Mouse (Mus musculus): ENCODE data around the gene Inpp4a. TPM values are rescaled to one million over a fixed set of nuclear protein-coding genes. Genes with fewer than 3 reads are reported as not detected.
A peak's percentile ranks its signal among the peaks of the same experiment; 100 is the strongest.

Inpp4a gene
- polyA plus RNA-seq, 1 experiment from 2014 or later: 79.9 TPM

DNA sequence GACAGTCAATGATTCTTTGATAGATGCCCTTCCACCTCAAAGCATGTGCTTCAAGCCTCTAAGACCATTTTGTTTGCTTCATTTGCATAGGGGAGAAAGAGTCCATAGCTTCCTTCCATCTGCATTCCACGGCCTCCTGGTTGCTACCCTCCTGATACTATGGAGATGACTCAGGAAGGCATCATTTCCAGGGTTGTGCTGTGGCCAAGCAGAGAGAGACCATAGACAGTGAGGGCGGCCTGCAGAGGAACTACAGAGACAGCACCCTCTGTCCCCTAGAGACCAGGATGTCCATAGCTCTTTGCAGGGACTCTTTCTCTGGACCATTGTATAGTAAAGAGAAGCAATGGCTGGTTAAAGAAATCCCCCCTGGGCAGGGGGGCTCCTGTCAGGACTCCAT lies 105.5 kb downstream of the Inpp4a start:
- Histone ChIP-seq H3K4me3 (ENCODE audit: low read depth, low read length) (no peak overlapping the region), H3K9me3 (replicated peaks; ENCODE audit: control insufficient read depth, low read length, poor library complexity, severe bottlenecking) (no peaks in the 10 kb centered on the region), H3K27ac (ENCODE audit: low read length) (no peak overlapping the region), H3K27me3 (ENCODE audit: control insufficient read depth, insufficient read depth, low read depth, low read length) (no peaks in the 10 kb centered on the region), H3K4me1 (ENCODE audit: control insufficient read depth, insufficient read depth, low read length) (no peaks in the 10 kb centered on the region), H3K36me3 (ENCODE audit: control insufficient read depth, insufficient read depth, low read length) (peaks cover 4% of the 10 kb centered on the region; the same call in 1 of the 2 replicates), H3K4me2 (ENCODE audit: low read length) (no peak overlapping the region), H3K9ac (ENCODE audit: low read depth, low read length) (no peak overlapping the region)
- 77% methylated on average over 2 of the region's 2 CpGs for WGBS
- no peak for ATAC-seq

- ATAC-seq: no peak
- Histone ChIP-seq H3K4me1 (ENCODE audit: control insufficient read depth, insufficient read depth, low read length) (no peaks in the 10 kb centered on the region), H3K9me3 (replicated peaks; ENCODE audit: control insufficient read depth, low read length, poor library complexity, severe bottlenecking) (no peaks in the 10 kb centered on the region), H3K27me3 (ENCODE audit: control insufficient read depth, insufficient read depth, low read depth, low read length) (no peaks in the 10 kb centered on the region), H3K27ac (ENCODE audit: low read length) (no peak overlapping the region), H3K36me3 (ENCODE audit: control insufficient read depth, insufficient read depth, low read length) (peaks cover 4% of the 10 kb centered on the region; the same call in 1 of the 2 replicates), H3K4me3 (ENCODE audit: low read depth, low read length) (no peak overlapping the region), H3K4me2 (ENCODE audit: low read length) (no peak overlapping the region), H3K9ac (ENCODE audit: low read depth, low read length) (no peak overlapping the region)
- 84% methylated on average over 8 of the region's 8 CpGs for whole genome bisulfite sequencing
These were observed 107.6 kb downstream of the Inpp4a start for GRCm38 (mm10) chr1:37407228-37407627.

DNA sequence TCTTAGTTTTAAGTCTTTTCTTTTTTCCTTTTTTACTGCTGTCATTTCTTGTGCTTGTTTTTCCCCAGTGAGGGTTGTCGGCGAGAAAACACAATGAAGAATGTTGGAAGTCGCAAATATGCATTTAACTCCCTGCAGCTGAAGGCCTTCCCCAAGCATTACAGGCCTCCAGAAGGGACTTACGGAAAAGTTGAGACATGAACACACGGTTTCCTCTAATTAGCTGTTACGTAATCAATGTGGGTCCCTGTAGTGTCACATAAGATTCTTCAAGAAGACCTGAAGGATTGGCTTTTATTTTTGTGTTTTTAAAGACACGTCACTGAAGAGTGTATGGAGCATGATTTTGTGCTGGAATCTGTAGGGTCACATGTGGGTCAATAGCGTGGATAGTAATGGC lies 108.4 kb downstream of the Inpp4a start:
- no peak overlapping the region for H3K4me3 ChIP-seq (ENCODE audit: low read depth, low read length)

DNA sequence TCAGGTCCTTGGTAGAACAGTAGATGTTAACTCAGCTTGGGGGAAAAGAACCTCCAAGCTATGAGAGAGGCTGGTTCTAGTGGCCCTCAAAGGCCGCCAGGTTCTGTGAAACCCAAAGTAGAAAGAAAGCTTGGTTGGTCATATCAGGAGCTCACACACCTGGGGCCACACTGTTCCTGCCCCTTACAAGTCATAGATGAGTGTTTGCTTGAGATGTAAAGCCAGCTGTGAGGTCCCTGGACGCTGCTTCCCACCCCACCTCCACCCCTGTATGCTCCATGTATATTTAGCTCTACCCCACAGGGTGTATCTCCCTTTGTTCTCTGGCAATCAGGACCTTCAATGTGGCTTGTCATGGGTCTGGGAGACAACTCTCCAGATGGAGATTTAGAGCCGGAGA lies 109.0 kb downstream of the Inpp4a start:
- 85% methylated on average over 3 of the region's 3 CpGs for WGBS
- no peak for ATAC-seq

More for the DNA sequence above, 108.4 kb downstream of the Inpp4a start:
- Histone ChIP-seq H3K4me2 (ENCODE audit: low read length) (no peak overlapping the region), H3K27ac (ENCODE audit: low read length) (no peak overlapping the region), H3K27me3 (ENCODE audit: control insufficient read depth, insufficient read depth, low read depth, low read length) (no peaks in the 10 kb centered on the region), H3K4me1 (ENCODE audit: control insufficient read depth, insufficient read depth, low read length) (no peaks in the 10 kb centered on the region), H3K36me3 (ENCODE audit: control insufficient read depth, insufficient read depth, low read length) (peaks cover 4% of the 10 kb centered on the region; the same call in 1 of the 2 replicates), H3K9me3 (replicated peaks; ENCODE audit: control insufficient read depth, low read length, poor library complexity, severe bottlenecking) (no peaks in the 10 kb centered on the region), H3K9ac (ENCODE audit: low read depth, low read length) (no peak overlapping the region)
- no peak for ATAC-seq
- WGBS: 84% methylated on average over 8 of the region's 8 CpGs

GRCm38 (mm10) chr1:37409647-37410046 lies 110.0 kb downstream of the Inpp4a start:
- Histone ChIP-seq H3K27me3 (ENCODE audit: control insufficient read depth, insufficient read depth, low read depth, low read length) (no peaks in the 10 kb centered on the region), H3K27ac (ENCODE audit: low read length) (no peak overlapping the region), H3K9ac (ENCODE audit: low read depth, low read length) (no peak overlapping the region), H3K36me3 (ENCODE audit: control insufficient read depth, insufficient read depth, low read length) (peaks cover 4% of the 10 kb centered on the region; the same call in 1 of the 2 replicates), H3K4me1 (ENCODE audit: control insufficient read depth, insufficient read depth, low read length) (no peaks in the 10 kb centered on the region), H3K4me2 (ENCODE audit: low read length) (no peak overlapping the region), H3K4me3 (ENCODE audit: low read depth, low read length) (no peak overlapping the region), H3K9me3 (replicated peaks; ENCODE audit: control insufficient read depth, low read length, poor library complexity, severe bottlenecking) (no peaks in the 10 kb centered on the region)
- no peak for ATAC-seq

More for the DNA sequence above, 109.0 kb downstream of the Inpp4a start:
- H3K4me3 ChIP-seq (ENCODE audit: low read depth, low read length): no peak overlapping the region
- H3K9me3 ChIP-seq (replicated peaks; ENCODE audit: control insufficient read depth, low read length, poor library complexity, severe bottlenecking): no peaks in the 10 kb centered on the region
- H3K4me2 ChIP-seq (ENCODE audit: low read length): no peak overlapping the region
- H3K4me1 ChIP-seq (ENCODE audit: control insufficient read depth, insufficient read depth, low read length): no peaks in the 10 kb centered on the region
- no peak overlapping the region for H3K27ac ChIP-seq (ENCODE audit: low read length)
- H3K36me3 ChIP-seq (ENCODE audit: control insufficient read depth, insufficient read depth, low read length): peaks cover 4% of the 10 kb centered on the region; the same call in 1 of the 2 replicates
- H3K9ac ChIP-seq (ENCODE audit: low read depth, low read length): no peak overlapping the region
- no peaks in the 10 kb centered on the region for H3K27me3 ChIP-seq (ENCODE audit: control insufficient read depth, insufficient read depth, low read depth, low read length)

GRCm38 (mm10) chr1:37415394-37415793 lies 115.7 kb downstream of the Inpp4a start:
- Histone ChIP-seq H3K27me3 (ENCODE audit: control insufficient read depth, insufficient read depth, low read depth, low read length) (no peaks in the 10 kb centered on the region), H3K27ac (ENCODE audit: low read length) (no peak overlapping the region), H3K4me1 (ENCODE audit: control insufficient read depth, insufficient read depth, low read length) (no peaks in the 10 kb centered on the region), H3K36me3 (ENCODE audit: control insufficient read depth, insufficient read depth, low read length) (peaks cover 9% of the 10 kb centered on the region), H3K4me2 (ENCODE audit: low read length) (no peak overlapping the region), H3K4me3 (ENCODE audit: low read depth, low read length) (no peak overlapping the region), H3K9me3 (replicated peaks; ENCODE audit: control insufficient read depth, low read length, poor library complexity, severe bottlenecking) (no peaks in the 10 kb centered on the region), H3K9ac (ENCODE audit: low read depth, low read length) (no peak overlapping the region)
- WGBS: 96% methylated on average over 1 of the region's 1 CpGs
- no peak for ATAC-seq

DNA sequence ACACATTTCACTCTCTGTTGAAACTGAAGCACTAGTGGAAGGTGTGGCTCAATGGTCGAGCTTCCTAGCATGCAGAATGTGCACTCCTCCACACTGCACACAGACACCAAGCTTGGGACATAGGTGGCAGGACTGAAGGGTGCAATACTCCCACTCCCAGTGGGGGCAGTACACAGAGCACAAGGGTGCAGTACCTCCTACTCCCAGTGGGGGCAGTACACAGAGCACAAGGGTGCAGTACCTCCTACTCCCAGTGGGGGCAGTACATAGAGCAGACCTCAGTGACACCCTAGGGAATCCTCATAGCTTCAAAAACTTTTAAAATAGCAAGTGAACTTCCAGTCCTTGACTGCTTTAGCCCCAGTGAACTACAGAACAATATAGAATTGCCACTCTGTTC lies 119.8 kb downstream of the Inpp4a start:
- H3K27ac ChIP-seq (ENCODE audit: low read length): no peak overlapping the region
- peaks cover 12% of the 10 kb centered on the region for H3K36me3 ChIP-seq (ENCODE audit: control insufficient read depth, insufficient read depth, low read length)
- no peaks in the 10 kb centered on the region for H3K4me1 ChIP-seq (ENCODE audit: control insufficient read depth, insufficient read depth, low read length)
- H3K27me3 ChIP-seq (ENCODE audit: control insufficient read depth, insufficient read depth, low read depth, low read length): no peaks in the 10 kb centered on the region
- H3K9ac ChIP-seq (ENCODE audit: low read depth, low read length): no peak overlapping the region
- no peaks in the 10 kb centered on the region; the same call in 1 of the 2 replicates for H3K9me3 ChIP-seq (replicated peaks; ENCODE audit: control insufficient read depth, low read length, poor library complexity, severe bottlenecking)
- WGBS: 92% methylated on average over 1 of the region's 1 CpGs
- no peak for ATAC-seq
- H3K4me3 ChIP-seq (ENCODE audit: low read depth, low read length): no peak overlapping the region
- no peak overlapping the region for H3K4me2 ChIP-seq (ENCODE audit: low read length)

DNA sequence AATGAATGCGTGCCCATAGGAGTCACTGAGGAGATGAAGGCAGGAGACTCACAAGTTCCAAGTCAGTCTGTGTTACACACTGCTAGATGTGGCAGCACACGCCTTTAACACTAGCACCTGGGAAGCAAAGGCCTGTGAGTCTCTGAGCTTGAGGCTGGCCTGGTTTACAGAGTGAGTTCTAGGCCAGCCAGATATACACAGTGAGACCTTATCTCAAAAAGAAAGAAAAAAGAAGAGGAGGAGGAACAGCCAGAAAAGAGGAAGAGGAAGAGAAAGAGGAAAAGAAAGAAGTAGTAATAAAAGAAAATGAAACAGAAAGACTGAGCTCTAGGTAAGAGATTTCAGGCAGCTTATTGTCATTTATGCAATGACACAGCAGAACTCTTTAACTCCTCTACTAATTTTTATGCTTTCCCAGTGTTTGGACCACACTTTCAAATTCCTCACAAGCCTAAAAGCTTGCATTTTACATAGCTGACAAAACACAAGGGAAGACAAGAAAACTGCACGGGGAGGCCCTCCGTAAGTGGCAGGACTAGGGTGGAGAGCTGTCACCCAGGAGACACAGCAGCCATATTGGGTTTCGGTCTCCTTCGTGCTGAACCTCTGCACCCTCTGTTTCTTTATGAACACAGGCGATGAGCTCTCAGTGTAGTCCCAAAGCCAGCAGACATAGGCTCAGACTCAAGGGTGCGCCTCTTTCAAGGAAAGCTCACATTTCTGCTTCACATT lies 127.6 kb downstream of the Inpp4a start:
- Histone ChIP-seq H3K4me3 (ENCODE audit: low read depth, low read length) (no peak overlapping the region), H3K9ac (ENCODE audit: low read depth, low read length) (no peak overlapping the region), H3K27me3 (ENCODE audit: control insufficient read depth, insufficient read depth, low read depth, low read length) (no peaks in the 10 kb centered on the region), H3K4me2 (ENCODE audit: low read length) (no peak overlapping the region), H3K9me3 (replicated peaks; ENCODE audit: control insufficient read depth, low read length, poor library complexity, severe bottlenecking) (no peaks in the 10 kb centered on the region; the same call in 1 of the 2 replicates), H3K36me3 (ENCODE audit: control insufficient read depth, insufficient read depth, low read length) (peaks cover 22% of the 10 kb centered on the region), H3K27ac (ENCODE audit: low read length) (no peak overlapping the region), H3K4me1 (ENCODE audit: control insufficient read depth, insufficient read depth, low read length) (peaks cover 23% of the 10 kb centered on the region)
- no peak for ATAC-seq
- 97% methylated on average over 8 of the region's 8 CpGs for WGBS

GRCm38 (mm10) chr1:37428911-37429310 lies 129.2 kb downstream of the Inpp4a start:
- ATAC-seq: no peak
- Histone ChIP-seq H3K4me3 (ENCODE audit: low read depth, low read length) (peak overlapping the region; percentile 99), H3K9me3 (replicated peaks; ENCODE audit: control insufficient read depth, low read length, poor library complexity, severe bottlenecking) (no peaks in the 10 kb centered on the region; the same call in 1 of the 2 replicates), H3K9ac (ENCODE audit: low read depth, low read length) (no peak overlapping the region), H3K4me1 (ENCODE audit: control insufficient read depth, insufficient read depth, low read length) (peaks cover 31% of the 10 kb centered on the region), H3K4me2 (ENCODE audit: low read length) (peak overlapping the region; percentile 94), H3K27me3 (ENCODE audit: control insufficient read depth, insufficient read depth, low read depth, low read length) (no peaks in the 10 kb centered on the region), H3K36me3 (ENCODE audit: control insufficient read depth, insufficient read depth, low read length) (peaks cover 33% of the 10 kb centered on the region), H3K27ac (ENCODE audit: low read length) (no peak overlapping the region)
- WGBS: 78% methylated on average over 2 of the region's 2 CpGs

Measured in midbrain, embryonic 16.5 days (tissue).